Mouse (Mus musculus): ENCODE measurements around the gene Strap. TPM values are rescaled to one million over a fixed set of nuclear protein-coding genes. Genes with fewer than 3 reads are reported as not detected.

Gene Strap
- polyA plus RNA-seq, 1 experiment from 2014 or later, result 71.0 TPM

DNA sequence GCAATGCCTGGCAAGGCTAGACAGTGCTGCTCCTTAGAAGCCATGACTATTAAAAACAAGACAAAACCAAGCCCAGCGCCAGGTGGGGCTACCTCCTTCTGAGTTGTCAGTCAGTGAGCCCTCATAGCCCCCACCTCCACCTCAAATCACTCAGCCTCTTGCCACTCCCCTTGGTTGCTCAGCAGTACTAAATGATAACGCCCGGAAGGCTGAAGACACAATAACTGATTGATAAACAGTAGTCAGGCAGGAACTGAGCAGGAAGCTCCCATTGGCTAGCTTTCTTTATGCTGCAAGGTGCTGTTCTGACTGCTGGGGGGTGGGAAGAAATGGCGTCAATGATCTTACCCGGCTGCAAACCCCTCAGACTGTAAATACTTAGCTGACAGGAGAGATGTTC, 18.1 kb upstream of the Strap start:
- Histone ChIP-seq H3K27ac (ENCODE audit: low read depth, low read length) (no peak overlapping the region), H3K4me1 (replicated peaks; ENCODE audit: control insufficient read depth, insufficient read depth, low read length) (no peaks in the 10 kb centered on the region), H3K9ac (ENCODE audit: low read depth, low read length) (no peak overlapping the region), H3K4me2 (replicated peaks; ENCODE audit: low read depth) (no peak overlapping the region), H3K27me3 (replicated peaks; ENCODE audit: control insufficient read depth, insufficient read depth, low read length) (no peaks in the 10 kb centered on the region), H3K4me3 (ENCODE audit: low read depth, low read length) (no peak overlapping the region), H3K36me3 (ENCODE audit: control insufficient read depth, insufficient read depth) (no peaks in the 10 kb centered on the region), H3K9me3 (ENCODE audit: control insufficient read depth) (no peaks in the 10 kb centered on the region)
- 23% methylated on average over 5 of the region's 5 CpGs for WGBS
- TF ChIP-seq CTCF (IDR thresholded peaks at IDR 0.05; ENCODE audit: low read depth), result no peak
- no peak for ATAC-seq

DNA sequence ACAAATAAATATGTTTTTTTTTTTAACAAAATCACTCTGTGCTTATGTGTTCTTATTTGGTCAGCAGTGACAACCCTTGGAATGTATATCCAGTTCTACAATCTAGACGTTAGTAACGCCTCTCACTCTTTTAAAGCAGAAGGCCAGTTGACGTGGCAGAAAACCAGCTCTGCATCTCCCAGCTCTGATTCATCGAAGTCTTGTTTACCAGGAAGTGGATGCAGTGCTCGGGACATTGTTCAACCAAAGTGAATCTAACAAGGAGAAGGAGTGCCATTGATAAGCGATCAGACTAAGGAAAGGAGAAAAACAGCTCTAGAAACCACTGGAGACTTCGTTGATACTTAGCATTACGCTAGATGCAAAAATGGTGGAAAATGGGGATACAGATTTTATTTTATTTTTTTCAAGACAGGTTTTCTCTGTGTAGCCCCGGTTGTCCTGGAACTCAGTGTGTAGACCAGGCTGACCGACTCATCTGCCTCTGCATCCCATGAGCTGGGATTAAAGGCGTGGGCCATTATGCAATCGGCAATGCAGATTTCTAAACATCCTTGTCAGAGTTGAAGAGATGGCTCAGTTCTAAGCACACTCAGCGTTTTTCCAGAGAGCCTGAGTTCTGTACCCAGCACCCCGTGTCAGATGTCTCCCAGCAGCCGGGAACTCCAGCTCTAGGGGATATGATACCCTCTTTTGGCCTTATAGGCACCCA, 12.5 kb upstream of the Strap start:
- Histone ChIP-seq H3K27ac (ENCODE audit: low read depth, low read length) (no peak overlapping the region), H3K4me1 (replicated peaks; ENCODE audit: control insufficient read depth, insufficient read depth, low read length) (no peaks in the 10 kb centered on the region), H3K9ac (ENCODE audit: low read depth, low read length) (no peak overlapping the region), H3K4me3 (ENCODE audit: low read depth, low read length) (no peak overlapping the region), H3K9me3 (ENCODE audit: control insufficient read depth) (no peaks in the 10 kb centered on the region), H3K4me2 (replicated peaks; ENCODE audit: low read depth) (no peak overlapping the region), H3K36me3 (ENCODE audit: control insufficient read depth, insufficient read depth) (no peaks in the 10 kb centered on the region), H3K27me3 (replicated peaks; ENCODE audit: control insufficient read depth, insufficient read depth, low read length) (no peaks in the 10 kb centered on the region)
- 67% methylated on average over 15 of the region's 15 CpGs for WGBS
- ATAC-seq, result 0 out of 2 replicates have a peak, but pooled peaks have one; percentile 38
- no peak for TF ChIP-seq CTCF (IDR thresholded peaks at IDR 0.05; ENCODE audit: low read depth)

DNA sequence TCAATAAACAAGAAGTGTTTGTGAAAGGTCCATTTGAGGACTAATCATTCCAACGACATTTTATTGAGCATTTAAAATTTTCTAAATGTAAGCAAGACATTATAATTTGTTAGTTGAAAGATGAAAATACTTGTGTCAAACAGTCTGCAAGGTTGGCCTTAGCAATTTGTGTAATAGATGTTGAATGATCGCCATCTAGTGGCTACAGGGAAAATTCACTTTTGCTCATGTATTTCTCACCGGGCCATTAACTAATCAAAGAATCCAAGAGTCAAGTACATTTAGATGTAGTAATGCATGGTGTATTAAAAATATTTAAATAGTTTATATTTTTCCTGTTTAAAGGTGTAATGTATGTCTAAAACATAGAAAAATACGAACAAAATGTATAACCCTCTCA, 11.0 kb upstream of the Strap start:
- H3K4me3 ChIP-seq (ENCODE audit: low read depth, low read length), result no peak overlapping the region
- H3K36me3 ChIP-seq (ENCODE audit: control insufficient read depth, insufficient read depth), result no peaks in the 10 kb centered on the region
- ATAC-seq, result no peak
- 4% methylated on average over 4 of the region's 4 CpGs for WGBS
- TF ChIP-seq CTCF (IDR thresholded peaks at IDR 0.05; ENCODE audit: low read depth), result peak; percentile 82
- no peak overlapping the region for H3K9ac ChIP-seq (ENCODE audit: low read depth, low read length)
- no peaks in the 10 kb centered on the region for H3K9me3 ChIP-seq (ENCODE audit: control insufficient read depth)
- H3K4me1 ChIP-seq (replicated peaks; ENCODE audit: control insufficient read depth, insufficient read depth, low read length), result no peaks in the 10 kb centered on the region
- no peak overlapping the region for H3K4me2 ChIP-seq (replicated peaks; ENCODE audit: low read depth)
- H3K27ac ChIP-seq (ENCODE audit: low read depth, low read length), result no peak overlapping the region
- H3K27me3 ChIP-seq (replicated peaks; ENCODE audit: control insufficient read depth, insufficient read depth, low read length), result 0 out of 2 replicates have a peak, but pooled peaks cover 4% of the 10 kb centered on the region

DNA sequence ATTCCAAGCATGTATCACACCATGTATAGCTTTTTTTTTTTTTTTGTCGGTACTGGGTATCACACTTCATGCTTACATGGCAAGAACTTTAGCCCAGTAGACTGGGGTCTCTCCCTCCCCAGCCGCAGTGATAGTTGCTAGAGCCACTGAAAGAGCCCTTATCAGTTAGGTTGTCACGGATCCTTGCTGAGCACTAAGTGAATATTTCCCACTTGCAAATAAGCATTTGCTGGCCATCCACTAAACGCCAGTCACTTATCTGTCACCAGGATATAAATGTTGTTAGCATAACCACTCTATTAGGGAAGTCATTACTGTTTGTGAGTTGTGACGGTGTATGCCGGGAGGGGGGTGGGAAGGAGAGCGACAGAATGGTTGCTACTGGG, 425 bp upstream of the Strap start:
- H3K36me3 ChIP-seq (ENCODE audit: control insufficient read depth, insufficient read depth), result peaks cover 3% of the 10 kb centered on the region
- H3K27ac ChIP-seq (ENCODE audit: low read depth, low read length), result no peak overlapping the region
- H3K9me3 ChIP-seq (ENCODE audit: control insufficient read depth), result no peaks in the 10 kb centered on the region
- peak overlapping the region; percentile 90 for H3K9ac ChIP-seq (ENCODE audit: low read depth, low read length)
- H3K4me1 ChIP-seq (replicated peaks; ENCODE audit: control insufficient read depth, insufficient read depth, low read length), result peaks cover 8% of the 10 kb centered on the region
- no peaks in the 10 kb centered on the region for H3K27me3 ChIP-seq (replicated peaks; ENCODE audit: control insufficient read depth, insufficient read depth, low read length)
- peak; percentile 43; the same call in 1 of the 2 replicates for ATAC-seq
- WGBS, result 4% methylated on average over 7 of the region's 7 CpGs
- H3K4me3 ChIP-seq (ENCODE audit: low read depth, low read length), result peak overlapping the region; percentile 94
- no peak for TF ChIP-seq CTCF (IDR thresholded peaks at IDR 0.05; ENCODE audit: low read depth)
- peak overlapping the region; percentile 79 for H3K4me2 ChIP-seq (replicated peaks; ENCODE audit: low read depth)

DNA sequence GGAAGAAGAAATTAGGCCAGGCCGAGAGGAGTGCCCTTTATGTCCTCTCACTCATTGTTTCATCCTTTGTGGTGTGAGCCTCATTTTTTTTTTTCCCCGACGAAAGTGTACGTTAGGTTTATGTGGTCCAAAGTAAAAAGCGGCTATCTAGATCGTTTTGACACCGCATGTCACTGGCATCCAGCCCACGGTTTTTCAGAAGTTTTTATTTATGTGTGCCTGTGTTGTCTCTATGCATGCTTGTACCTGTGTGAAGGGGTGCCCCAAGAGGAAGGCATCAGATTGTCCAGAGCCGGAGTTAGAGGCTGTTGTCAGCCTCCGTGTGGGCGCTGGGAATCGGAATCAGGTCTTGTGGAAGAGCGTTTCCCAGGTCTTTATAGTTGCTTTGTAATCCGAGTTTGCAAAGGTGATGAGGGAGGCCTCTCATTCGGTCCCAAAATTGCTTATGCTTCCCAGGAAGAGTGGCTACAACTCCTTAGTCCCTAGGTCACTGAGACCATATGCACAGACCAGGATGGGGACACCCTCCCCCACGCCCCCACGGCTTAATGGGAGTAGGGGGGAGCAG, 877 bp downstream of the Strap start:
- Histone ChIP-seq H3K4me3 (ENCODE audit: low read depth, low read length) (peak overlapping the region; percentile 94), H3K9me3 (ENCODE audit: control insufficient read depth) (no peaks in the 10 kb centered on the region), H3K27me3 (replicated peaks; ENCODE audit: control insufficient read depth, insufficient read depth, low read length) (no peaks in the 10 kb centered on the region), H3K4me2 (replicated peaks; ENCODE audit: low read depth) (peak overlapping the region; percentile 79), H3K27ac (ENCODE audit: low read depth, low read length) (peak overlapping the region; percentile 89; the same call in 1 of the 2 replicates), H3K9ac (ENCODE audit: low read depth, low read length) (peak overlapping the region; percentile 90), H3K36me3 (ENCODE audit: control insufficient read depth, insufficient read depth) (peaks cover 16% of the 10 kb centered on the region), H3K4me1 (replicated peaks; ENCODE audit: control insufficient read depth, insufficient read depth, low read length) (peaks cover 8% of the 10 kb centered on the region)
- TF ChIP-seq CTCF (IDR thresholded peaks at IDR 0.05; ENCODE audit: low read depth), result no peak
- WGBS, result 7% methylated on average over 17 of the region's 17 CpGs
- no peak for ATAC-seq

DNA sequence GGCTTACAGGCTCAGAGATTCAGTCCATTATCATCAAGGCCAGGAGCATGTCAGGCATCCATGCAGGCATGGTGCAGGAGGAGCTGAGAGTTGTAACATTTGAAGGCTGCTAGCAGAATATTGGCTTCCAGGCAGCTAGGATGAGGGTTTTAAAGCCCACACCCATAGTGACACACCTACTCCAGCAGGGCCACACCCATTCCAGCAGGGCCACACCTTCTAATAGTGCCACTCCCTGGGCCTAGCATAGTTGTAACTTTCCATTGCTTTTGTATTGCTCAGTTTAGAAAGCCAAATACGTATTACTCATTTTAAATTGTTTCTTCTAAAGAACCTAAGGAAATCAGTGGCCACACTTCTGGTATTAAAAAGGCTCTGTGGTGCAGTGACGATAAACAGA, 6.1 kb downstream of the Strap start:
- Histone ChIP-seq H3K4me2 (replicated peaks; ENCODE audit: low read depth) (no peak overlapping the region), H3K9me3 (ENCODE audit: control insufficient read depth) (no peaks in the 10 kb centered on the region), H3K9ac (ENCODE audit: low read depth, low read length) (no peak overlapping the region), H3K36me3 (ENCODE audit: control insufficient read depth, insufficient read depth) (peaks cover 49% of the 10 kb centered on the region), H3K27me3 (replicated peaks; ENCODE audit: control insufficient read depth, insufficient read depth, low read length) (no peaks in the 10 kb centered on the region), H3K4me1 (replicated peaks; ENCODE audit: control insufficient read depth, insufficient read depth, low read length) (peaks cover 2% of the 10 kb centered on the region), H3K4me3 (ENCODE audit: low read depth, low read length) (no peak overlapping the region), H3K27ac (ENCODE audit: low read depth, low read length) (no peak overlapping the region)
- TF ChIP-seq CTCF (IDR thresholded peaks at IDR 0.05; ENCODE audit: low read depth), result no peak
- WGBS, result 79% methylated on average over 2 of the region's 2 CpGs
- ATAC-seq, result no peak
